Mouse (Mus musculus) gastrocnemius, postnatal 36 days (tissue): ENCODE results near the gene Gimap9. TPM values are rescaled to one million over a fixed set of nuclear protein-coding genes. Genes with fewer than 3 reads are reported as not detected.

Experiments used
- total RNA-seq, 2 experiments: library from RNA; stranded (reverse); gene quantifications; 2 replicates each; pipeline ENCODE4 v1.2.3; 2021

The Gimap9 gene
- total RNA-seq, 2 experiments from 2014 or later: 0.94 to 2.1 TPM

Other genes with a start within 250 kb of the Gimap9 start
- gene Zfp467, start 230.3 kb upstream of the Gimap9 start, total RNA-seq: 10 to 100 TPM; 38.3 to 42.4 TPM
- gene Sspo, start 227.9 kb upstream of the Gimap9 start, total RNA-seq: under 1 TPM; 0.39 to 0.54 TPM
- 10 to 100 TPM; 39.4 to 51.3 TPM for gene Atp6v0e2, start 138.5 kb upstream of the Gimap9 start, total RNA-seq
- gene Lrrc61, start 121.3 kb upstream of the Gimap9 start, total RNA-seq: 10 to 100 TPM; 13.9 to 17.1 TPM
- 10 to 100 TPM; 15.5 to 19.0 TPM for gene Rarres2, start 103.3 kb upstream of the Gimap9 start, total RNA-seq
- gene Gm45021, start 86.5 kb upstream of the Gimap9 start, total RNA-seq: not detected
- 10 to 100 TPM; 19.4 to 29.3 TPM for gene Repin1, start 82.2 kb upstream of the Gimap9 start, total RNA-seq
- 1 to 10 TPM in 1 of 2 experiments, not detected in 1; 2.1 TPM for gene Gm44965, start 82.2 kb upstream of the Gimap9 start, total RNA-seq
- gene Zfp775, start 74.1 kb upstream of the Gimap9 start, total RNA-seq: 1 to 10 TPM; 5.9 to 6.4 TPM
- gene AI854703, start 49.4 kb upstream of the Gimap9 start, total RNA-seq: under 1 TPM; 0.25 to 0.48 TPM
- 1 to 10 TPM; 1.9 to 2.8 TPM for gene Gimap8, start 28.9 kb upstream of the Gimap9 start, total RNA-seq
- gene Gimap4, start 8.4 kb downstream of the Gimap9 start, total RNA-seq: 1 to 10 TPM; 4.1 to 6.5 TPM
- gene Gimap6, start 32.1 kb downstream of the Gimap9 start, total RNA-seq: 10 to 100 TPM in 1 of 2 experiments, 1 to 10 TPM in 1; 9.0 to 13.0 TPM
- not detected for gene Gm28053, start 42.5 kb downstream of the Gimap9 start, total RNA-seq
- not detected for gene Gimap7, start 42.5 kb downstream of the Gimap9 start, total RNA-seq
- 1 to 10 TPM; 3.0 to 3.4 TPM for gene Gimap1, start 62.9 kb downstream of the Gimap9 start, total RNA-seq
- 1 to 10 TPM; 1.7 to 2.1 TPM for gene Gimap5, start 70.1 kb downstream of the Gimap9 start, total RNA-seq
- gene Gimap3, start 94.7 kb downstream of the Gimap9 start, total RNA-seq: not detected
- 1 to 10 TPM; 4.2 to 4.6 TPM for gene Tmem176a, start 164.8 kb downstream of the Gimap9 start, total RNA-seq
- gene Tmem176b, start 165.4 kb downstream of the Gimap9 start, total RNA-seq: 10 to 100 TPM in 1 of 2 experiments, 1 to 10 TPM in 1; 8.2 to 12.9 TPM
- gene Aoc1, start 196.8 kb downstream of the Gimap9 start, total RNA-seq: not detected